Mouse (Mus musculus): ENCODE results near the gene Gm21985. TPM values are rescaled to one million over a fixed set of nuclear protein-coding genes. Genes with fewer than 3 reads are reported as not detected.
A peak's percentile ranks its signal among the peaks of the same experiment; 100 is the strongest.

The Gm21985 gene
- total RNA-seq, 2 experiments from 2014 or later = 0.71 to 1.8 TPM

DNA sequence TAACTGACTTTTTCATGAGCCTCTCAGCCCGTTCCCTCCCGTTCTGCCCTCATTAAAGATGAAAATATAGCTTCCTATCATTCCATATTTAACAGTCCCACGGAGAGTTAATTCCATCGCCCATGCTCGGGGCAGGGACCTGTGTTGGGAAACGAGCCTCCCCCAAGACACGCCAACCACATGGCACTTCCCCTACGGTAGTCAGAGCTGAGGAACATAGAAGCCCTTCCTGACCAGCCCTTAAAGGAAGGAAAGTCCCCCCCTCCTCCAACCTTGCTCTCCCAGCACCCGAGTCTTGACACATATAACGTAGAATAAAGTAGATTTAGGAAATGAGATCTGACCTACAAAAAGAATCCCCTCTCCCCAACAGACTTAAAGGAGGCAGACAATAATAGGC, 18.8 kb upstream of the Gm21985 start:
- intact Hi-C loops (cut with DNase I) = no loop called here
- Histone ChIP-seq H3K4me3 (no peak overlapping the region), H3K27ac (no peak overlapping the region)
- no peak for TF ChIP-seq CTCF (IDR thresholded peaks at IDR 0.05)
- no peak for DNase-seq

GRCm38 (mm10) chr2:112249780-112250453, 16.2 kb upstream of the Gm21985 start:
- DNase-seq = no peak
- no peak overlapping the region for H3K4me3 ChIP-seq
- H3K27ac ChIP-seq = no peak overlapping the region
- intact Hi-C loops (cut with DNase I) = no loop called here
- TF ChIP-seq CTCF (IDR thresholded peaks at IDR 0.05) = no peak

- H3K27ac ChIP-seq = no peak overlapping the region
- no peak for DNase-seq
- TF ChIP-seq CTCF (IDR thresholded peaks at IDR 0.05) = no peak
- intact Hi-C loops (cut with DNase I) = no loop called here
- no peak overlapping the region for H3K4me3 ChIP-seq
Observed at GRCm38 (mm10) chr2:112254675-112255515, 11.2 kb upstream of the Gm21985 start.

- intact Hi-C loops (cut with DNase I) = no loop called here
- TF ChIP-seq CTCF (IDR thresholded peaks at IDR 0.05) = peak; percentile 21; the same call in 1 of the 2 replicates
- Histone ChIP-seq H3K27ac (no peak within 1 kb of the TSS), H3K4me3 (no peak within 1 kb of the TSS)
- DNase-seq = peak; percentile 63
Observed at GRCm38 (mm10) chr2:112259241-112259962, 6.7 kb upstream of the Gm21985 start, which contains the start of gene Nutm1. TSS of gene Nutm1 (minus strand) at chr2:112259291.

DNA sequence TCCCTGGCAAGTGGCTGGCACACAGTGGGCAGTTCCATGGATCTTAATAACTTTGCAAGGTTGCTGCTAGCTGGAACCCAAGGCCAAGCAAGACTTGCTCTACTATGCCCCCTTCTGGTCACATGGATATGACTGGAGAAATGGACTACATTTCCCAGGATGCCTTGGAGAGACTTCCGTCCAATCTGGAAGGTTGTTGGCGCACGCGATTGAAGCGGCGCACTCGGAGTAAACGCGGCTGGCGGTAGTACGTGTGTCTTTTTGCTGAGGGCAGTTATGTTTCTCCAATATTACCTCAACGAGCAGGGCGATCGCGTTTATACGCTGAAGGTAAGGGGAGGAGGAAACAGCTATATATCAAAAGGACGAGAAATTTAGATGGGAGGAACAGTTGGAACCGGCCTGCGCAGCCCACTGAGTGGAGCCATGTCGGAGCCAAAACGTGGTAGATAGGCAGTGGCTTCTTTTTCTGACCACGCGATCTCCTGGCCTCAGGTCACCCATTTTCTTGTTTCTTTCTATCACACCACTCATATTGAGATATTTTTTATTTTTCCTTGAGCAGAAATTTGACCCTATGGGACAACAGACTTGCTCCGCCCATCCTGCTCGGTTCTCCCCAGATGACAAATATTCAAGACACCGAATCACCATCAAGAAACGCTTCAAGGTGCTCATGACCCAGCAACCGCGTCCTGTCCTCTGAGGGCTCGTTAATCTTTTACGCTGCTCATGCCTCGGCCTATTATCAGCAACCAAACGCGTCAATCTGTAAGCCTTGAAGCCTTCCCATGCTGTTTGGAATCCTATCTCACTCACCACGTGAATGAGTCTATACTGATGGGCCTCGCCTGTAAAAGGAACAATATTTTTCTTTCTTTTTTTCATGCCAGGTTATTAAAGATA, 4.1 kb upstream of the Gm21985 start, which contains the start of gene Nop10:
Nop10 (plus strand) TSS at position 179 of the 906 bp plus-strand sequence.
- intact Hi-C loops (cut with DNase I) = loop anchor here (1.0 to 10.0 kb wide), 4 partner anchors 23 to 220 kb away; partner anchors contain the start of genes Chrm5 and Lpcat4
- H3K27ac ChIP-seq = peak within 1 kb of the TSS; percentile 93
- H3K4me3 ChIP-seq = peak within 1 kb of the TSS; percentile 71
- TF ChIP-seq CTCF (IDR thresholded peaks at IDR 0.05) = peak; percentile 87
- DNase-seq = peak; percentile 86

GRCm38 (mm10) chr2:112262779-112263295, 3.3 kb upstream of the Gm21985 start:
- H3K27ac ChIP-seq = peak overlapping the region; percentile 93
- no peak for DNase-seq
- TF ChIP-seq CTCF (IDR thresholded peaks at IDR 0.05) = peak; percentile 30
- H3K4me3 ChIP-seq = peak overlapping the region; percentile 71
- intact Hi-C loops (cut with DNase I) = loop anchor here (5.0 to 10.0 kb wide), 2 partner anchors 72 to 219 kb away; partner anchors contain the start of gene Chrm5

DNA sequence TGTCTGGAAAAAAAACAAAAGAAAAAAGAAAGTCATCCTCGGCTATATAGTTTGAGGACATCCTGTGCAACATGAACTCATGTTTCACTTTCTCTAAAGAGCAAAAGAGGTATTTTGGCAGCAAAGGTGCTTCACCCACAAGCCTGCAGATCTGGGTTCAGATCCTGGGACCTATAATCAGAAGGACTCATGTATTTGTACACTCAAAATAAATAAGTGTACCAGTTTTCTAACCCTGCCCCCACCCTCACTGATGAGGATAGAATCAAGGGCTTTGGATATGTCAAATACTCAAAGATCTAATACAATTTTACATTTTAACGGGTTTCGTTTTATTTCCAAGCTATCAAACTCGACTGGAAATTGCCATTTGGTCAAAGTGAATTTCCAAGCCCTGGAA, 1.8 kb upstream of the Gm21985 start:
- intact Hi-C loops (cut with DNase I) = loop anchor here (5.0 to 10.0 kb wide), 2 partner anchors 70 to 218 kb away; partner anchors contain the start of gene Chrm5
- no peak overlapping the region for H3K4me3 ChIP-seq
- DNase-seq = no peak
- no peak overlapping the region for H3K27ac ChIP-seq
- TF ChIP-seq CTCF (IDR thresholded peaks at IDR 0.05) = no peak

GRCm38 (mm10) chr2:112265448-112266241, 469 bp upstream of the Gm21985 start, which contains the start of gene Slc12a6:
TSS of gene Slc12a6 (plus strand) at chr2:112265825.
- intact Hi-C loops (cut with DNase I) = loop anchor here (5.0 to 10.0 kb wide), 2 partner anchors 69 to 102 kb away; partner anchors contain the start of gene Emc4
- TF ChIP-seq CTCF (IDR thresholded peaks at IDR 0.05) = peak; percentile 26; the same call in 1 of the 2 replicates
- DNase-seq = peak; percentile 97
- Histone ChIP-seq H3K27ac (peak within 1 kb of the TSS; percentile 99), H3K4me3 (peak within 1 kb of the TSS; percentile 93)

GRCm38 (mm10) chr2:112266780-112267179, 666 bp downstream of the Gm21985 start:
- DNase-seq = peak; percentile 58
- intact Hi-C loops (cut with DNase I) = loop anchor here (5.0 to 10.0 kb wide), 2 partner anchors 68 to 101 kb away; partner anchors contain the start of gene Emc4
- Histone ChIP-seq H3K27ac (peak overlapping the region; percentile 99), H3K4me3 (peak overlapping the region; percentile 93)
- TF ChIP-seq CTCF (IDR thresholded peaks at IDR 0.05) = no peak
